Mouse (Mus musculus): ENCODE measurements at regions not wholly inside any gene's neighbourhood (a gene's known extent, or its start where the extent isn't known, plus 50 kb on each side); places are given as distances from the start of the nearest gene placed in this dataset.
A peak's percentile ranks its signal among the peaks of the same experiment; 100 is the strongest.
"Not testable (repeated sequence)": the region's sequence is repeated elsewhere in the genome, so short reads cannot be mapped to it uniquely, and the experiment has no call there.

- no peak for DNase-seq (ENCODE audit: low spot score in 2 of 2)
Observed at GRCm38 (mm10) chr15:93189266-93189855, 85.6 kb downstream of the Gxylt1 start.

DNA sequence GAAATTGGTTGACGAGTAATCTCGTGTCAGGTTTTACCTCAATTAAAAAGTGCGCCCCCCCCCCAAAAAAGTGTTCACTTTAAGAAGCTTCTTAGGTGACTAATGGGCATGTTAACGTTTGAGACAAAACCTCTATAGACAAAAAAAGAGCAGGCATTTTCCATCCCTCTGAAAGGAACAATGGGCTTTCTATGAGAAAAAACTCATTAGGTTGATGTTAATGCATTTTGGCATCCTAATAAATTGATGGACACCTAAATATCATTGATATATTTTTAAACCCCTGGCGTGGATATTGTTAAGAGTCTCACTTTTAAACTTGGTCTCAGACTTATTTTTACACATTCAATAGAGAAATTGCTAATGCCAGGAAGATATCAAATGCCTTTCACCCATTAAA lies 98.8 kb downstream of the Gxylt1 start:
- DNase-seq (ENCODE audit: low spot score in 2 of 2) = no peak

DNA sequence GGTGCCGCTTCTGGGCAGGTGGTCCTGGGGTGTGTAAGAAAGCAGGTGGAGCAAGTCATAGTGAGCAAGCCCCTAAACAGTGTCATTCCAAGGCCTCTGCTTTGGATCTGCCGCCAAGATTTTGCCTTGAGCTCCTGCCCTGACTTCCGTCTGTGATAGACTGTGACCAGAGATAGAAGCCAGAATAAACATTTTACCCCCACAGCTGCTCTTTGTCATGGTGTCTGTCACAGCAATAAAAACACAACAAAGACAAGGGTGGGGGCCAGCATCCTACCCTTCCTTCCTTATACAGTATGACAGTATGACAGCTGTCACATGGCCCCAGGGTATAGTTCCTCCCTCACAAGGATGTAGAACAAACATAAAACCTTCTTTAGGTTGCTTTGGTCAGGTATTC lies 106.2 kb downstream of the Gxylt1 start:
- no peak for DNase-seq (ENCODE audit: low spot score in 2 of 2)

GRCm38 (mm10) chr15:93167451-93167850 lies 107.5 kb downstream of the Gxylt1 start:
- DNase-seq (ENCODE audit: low spot score in 2 of 2) = no peak

DNA sequence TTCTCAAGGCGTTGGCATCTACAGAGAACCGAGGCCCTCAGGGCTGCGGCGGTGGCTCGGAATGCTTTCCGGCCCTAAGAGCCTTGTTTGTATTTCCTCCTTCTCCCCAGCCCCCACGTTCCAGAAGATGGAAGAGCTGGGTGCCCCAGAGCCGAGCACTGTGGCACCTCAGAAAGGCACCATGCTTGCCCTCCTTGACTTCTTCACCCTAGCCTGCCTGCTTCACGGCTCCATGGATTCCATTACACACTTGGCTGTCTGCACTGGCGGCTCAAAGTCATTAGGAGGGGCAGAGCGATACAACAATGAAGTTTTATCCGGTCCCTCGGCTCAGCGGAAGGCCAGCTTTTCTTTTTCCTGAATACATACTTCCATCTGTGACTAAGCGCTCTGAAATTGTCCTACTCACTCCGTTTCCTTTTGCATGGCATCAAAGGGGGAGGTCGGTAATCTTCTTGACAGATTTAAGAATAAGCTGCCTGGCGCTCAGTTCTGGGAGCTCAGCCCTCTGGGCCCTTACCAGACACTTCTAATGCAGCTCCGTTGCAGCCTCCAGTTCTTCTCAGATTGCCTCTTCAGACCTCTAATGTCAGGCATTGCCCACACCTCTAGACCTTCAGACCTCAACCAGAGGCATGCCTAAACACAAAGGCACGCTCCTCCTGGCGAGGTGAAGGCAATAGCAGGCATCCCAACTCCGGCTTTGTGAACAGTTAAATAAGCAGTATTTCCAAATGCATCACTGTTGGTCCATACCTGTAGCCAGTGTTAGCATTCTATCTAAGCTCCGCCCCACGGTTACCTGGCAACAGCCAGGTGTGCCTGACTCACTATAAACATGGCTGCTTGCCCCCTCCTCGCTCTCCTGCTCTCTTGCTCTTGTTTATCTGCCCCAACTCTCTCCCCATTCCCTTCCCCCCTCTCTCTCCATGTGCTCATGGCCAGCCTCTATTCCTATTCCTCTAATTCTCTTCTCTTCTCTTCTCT lies 112.8 kb downstream of the Gxylt1 start:
- no peak for DNase-seq (ENCODE audit: low spot score in 2 of 2)

DNA sequence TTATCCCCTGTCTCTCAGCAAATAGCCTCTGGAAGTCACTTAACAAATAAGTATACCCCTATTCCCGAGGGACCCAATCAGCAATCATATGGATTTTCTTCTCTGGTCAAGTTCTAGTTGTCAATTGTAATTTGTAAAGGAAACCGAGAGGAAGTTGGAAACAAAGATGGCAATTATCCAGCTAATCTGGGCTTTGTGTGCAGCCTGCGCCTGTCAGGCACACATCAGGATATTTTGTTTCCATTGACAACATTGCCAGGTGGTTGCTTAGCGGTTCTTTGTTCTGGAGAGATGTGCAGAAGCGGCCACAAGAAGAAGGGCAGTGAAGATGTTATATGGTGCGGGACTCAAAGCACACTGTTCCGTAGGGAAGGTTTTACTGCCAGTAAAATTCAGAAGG lies 113.7 kb downstream of the Gxylt1 start:
- DNase-seq (ENCODE audit: low spot score in 2 of 2) = no peak

GRCm38 (mm10) chr15:93155756-93156155 lies 119.2 kb downstream of the Gxylt1 start:
- DNase-seq (ENCODE audit: low spot score in 2 of 2) = no peak

GRCm38 (mm10) chr15:93154022-93154421 lies 121.0 kb downstream of the Gxylt1 start:
- DNase-seq (ENCODE audit: low spot score in 2 of 2) = no peak

GRCm38 (mm10) chr15:93144899-93145298 lies 130.1 kb downstream of the Gxylt1 start:
- DNase-seq (ENCODE audit: low spot score in 2 of 2) = no peak

- no peak for DNase-seq (ENCODE audit: low spot score in 2 of 2)
Observed at GRCm38 (mm10) chr15:93144264-93144663, 130.7 kb downstream of the Gxylt1 start.

GRCm38 (mm10) chr15:93133379-93133778 lies 141.6 kb downstream of the Gxylt1 start:
- DNase-seq (ENCODE audit: low spot score in 2 of 2) = peak; percentile 11 to 34

- DNase-seq (ENCODE audit: low spot score in 2 of 2) = no peak
Observed at GRCm38 (mm10) chr15:93131056-93131455, 143.9 kb downstream of the Gxylt1 start.

- DNase-seq (ENCODE audit: low spot score in 2 of 2) = no peak
Observed at GRCm38 (mm10) chr15:93125261-93125660, 149.7 kb downstream of the Gxylt1 start.

GRCm38 (mm10) chr15:93121156-93121555 lies 153.8 kb downstream of the Gxylt1 start:
- DNase-seq (ENCODE audit: low spot score in 2 of 2) = no peak

- DNase-seq (ENCODE audit: low spot score in 2 of 2) = not testable (repeated sequence)
Observed at GRCm38 (mm10) chr15:93117806-93118205, 157.2 kb downstream of the Gxylt1 start.

DNA sequence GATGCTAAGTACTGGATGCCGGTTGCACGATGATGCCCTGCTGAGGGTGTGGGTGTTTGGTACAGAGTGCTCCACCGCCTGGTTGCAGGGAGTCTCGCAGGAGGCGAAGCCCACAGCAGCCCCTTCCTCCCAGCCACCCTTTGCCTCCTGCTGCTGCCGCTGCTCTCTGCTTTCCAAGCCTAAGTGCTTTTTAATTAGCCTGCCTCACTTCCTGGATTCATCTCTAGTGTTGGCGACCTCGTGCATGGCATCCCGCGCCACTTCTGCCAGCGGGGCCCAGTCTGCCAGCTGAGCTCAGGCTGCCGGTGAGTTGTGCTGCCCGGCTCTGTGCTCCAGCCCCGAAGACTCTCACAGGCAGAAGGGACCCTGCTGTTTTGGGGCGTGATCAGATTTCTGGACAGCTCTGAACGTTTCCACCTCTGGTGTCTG lies 159.3 kb downstream of the Gxylt1 start:
- DNase-seq (ENCODE audit: low spot score in 2 of 2) = peak in 1 of 2 experiments; percentile 33

DNA sequence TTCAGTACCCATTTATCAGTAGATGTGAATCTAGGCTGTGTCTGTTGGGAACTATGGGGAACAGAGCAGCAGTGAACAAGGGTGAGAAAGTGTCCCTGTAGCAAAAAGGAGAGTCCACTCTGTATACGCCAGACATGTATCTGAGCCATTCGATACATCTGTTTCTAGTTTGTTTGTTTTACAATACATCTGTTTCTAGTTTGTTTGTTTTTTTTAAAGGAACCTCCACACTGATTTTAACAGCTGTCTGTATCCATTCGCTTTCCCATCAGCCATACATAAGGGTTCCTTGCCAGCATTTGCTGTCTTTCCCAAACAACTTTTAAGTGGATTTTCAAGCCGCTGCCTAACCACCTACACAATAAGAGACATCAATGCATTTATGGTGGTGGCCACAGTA lies 170.0 kb downstream of the Gxylt1 start:
- DNase-seq (ENCODE audit: low spot score in 2 of 2) = no peak

DNA sequence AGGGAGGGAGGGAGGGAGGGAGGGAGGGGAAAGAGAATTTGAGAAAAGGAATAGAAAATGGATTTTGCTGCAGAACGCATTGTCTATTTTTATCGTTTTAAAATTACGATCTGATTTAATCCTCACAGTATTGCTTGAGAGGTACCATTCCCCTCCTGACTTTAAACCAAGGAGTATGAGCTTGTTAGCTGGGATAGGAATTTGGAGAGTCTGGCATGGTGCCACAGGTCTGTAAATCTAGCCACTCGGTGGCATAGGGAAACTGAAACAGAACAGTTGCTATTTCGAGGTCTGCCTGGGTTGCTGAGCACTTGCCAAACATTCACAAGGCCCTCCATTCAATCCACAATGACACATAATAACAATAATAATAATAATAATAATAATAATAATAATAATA lies 171.6 kb downstream of the Gxylt1 start:
- no peak for DNase-seq (ENCODE audit: low spot score in 2 of 2)

DNA sequence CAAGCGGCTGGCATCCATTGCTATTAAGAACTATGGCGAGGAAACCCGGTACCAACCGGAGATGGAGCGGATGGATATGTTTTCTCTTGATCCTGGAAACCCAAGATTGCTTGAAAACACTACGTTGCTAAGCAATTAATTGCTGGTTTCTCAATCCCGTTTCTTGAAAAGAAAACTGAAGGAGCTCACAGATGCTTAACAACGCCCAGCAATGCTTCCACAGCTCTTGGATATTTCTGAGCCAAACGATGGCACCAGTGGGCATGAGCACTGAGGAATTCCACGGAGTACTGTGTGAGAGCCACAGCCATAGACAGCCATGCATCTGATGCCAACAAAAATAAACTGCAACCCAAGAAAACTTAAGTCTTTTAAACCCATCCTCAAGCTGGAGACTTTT lies 173.1 kb downstream of the Gxylt1 start:
- peak in 1 of 2 experiments; percentile 14 for DNase-seq (ENCODE audit: low spot score in 2 of 2)

- no peak for DNase-seq (ENCODE audit: low spot score in 2 of 2)
Observed at GRCm38 (mm10) chr15:93100837-93101236, 174.1 kb downstream of the Gxylt1 start.

DNA sequence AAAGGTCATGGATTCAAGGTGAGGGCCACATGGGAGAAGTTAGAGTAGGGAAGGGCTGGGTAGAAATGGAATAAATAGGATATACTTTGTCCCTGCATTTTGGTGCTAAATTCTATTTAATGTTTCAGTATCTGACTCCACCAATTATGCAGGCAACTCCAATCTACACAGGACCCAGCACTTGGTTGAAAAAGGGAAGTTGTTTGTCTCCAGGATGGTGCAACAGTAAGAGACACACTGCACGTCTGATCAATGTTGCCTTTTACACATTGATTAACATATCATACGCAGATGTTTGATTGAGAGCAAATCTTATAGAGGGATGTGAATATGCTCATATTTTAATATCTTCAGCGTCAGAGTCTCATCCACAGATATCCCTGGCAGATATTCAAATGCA lies 175.1 kb downstream of the Gxylt1 start:
- no peak for DNase-seq (ENCODE audit: low spot score in 2 of 2)

DNA sequence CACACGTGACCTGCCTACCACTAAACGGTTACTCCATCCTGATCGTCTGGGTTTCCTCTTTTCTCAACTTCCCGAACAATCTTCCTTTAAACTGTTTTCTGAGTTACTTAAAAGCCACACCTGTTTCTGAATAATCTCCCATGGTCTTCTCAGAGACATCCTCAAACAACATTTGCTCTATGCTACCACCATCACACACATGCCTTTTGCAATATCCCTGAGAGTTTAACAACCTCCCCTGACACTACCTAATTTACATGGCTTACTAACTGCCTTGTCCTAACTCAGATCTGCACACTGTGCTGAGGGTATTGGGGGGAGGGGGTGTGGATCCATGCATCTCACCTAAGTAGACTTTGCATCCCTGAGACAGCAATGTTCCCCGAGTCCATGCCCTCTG lies 178.6 kb downstream of the Gxylt1 start:
- no peak for DNase-seq (ENCODE audit: low spot score in 2 of 2)

DNA sequence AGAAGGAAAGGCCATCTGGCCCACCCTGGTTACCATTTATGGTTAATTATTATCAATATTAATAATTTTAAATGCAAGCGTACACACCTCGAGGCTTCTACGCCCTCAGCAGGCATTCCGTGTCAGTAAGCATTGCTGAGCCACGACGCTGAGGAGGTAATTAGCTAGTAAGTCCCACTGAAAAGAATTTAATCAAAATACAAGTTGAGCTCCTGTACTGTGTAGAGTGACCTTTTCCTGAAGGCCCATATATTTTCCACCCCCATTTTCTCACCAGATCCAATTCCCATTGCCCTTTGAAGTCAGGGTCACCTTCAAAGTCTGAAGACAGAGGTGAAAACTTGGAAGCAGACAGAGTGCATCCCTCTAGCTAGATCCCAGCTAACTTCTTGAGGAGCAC lies 179.8 kb downstream of the Gxylt1 start:
- no peak for DNase-seq (ENCODE audit: low spot score in 2 of 2)
